Comparison of ENCODE assay signal across 29 mouse cellular contexts in genomic region chr9:60434093-60434492, GRCm38 (mm10).
DNase-seq lines count a peak whose midpoint lies in the region; ATAC-seq lines count a peak whose summit lies in the region.
"Had no signal": no experiment of that assay in that cellular context is flagged by ENCODE, and none has a peak within 500 bp of the region (broad histone marks: within the 10 kb centered on the region; RNA-seq: fewer than 3 reads in every experiment).

No protein-coding gene starts in this region.

- WGBS in midbrain, embryonic 14.5 days, result 25% methylated on average over 2 of the region's 2 CpGs
- 34% methylated on average over 2 of the region's 2 CpGs for WGBS in midbrain, embryonic 13.5 days

- peak; percentile 31 for DNase-seq in midbrain, embryonic 14.5 days
- DNase-seq in ES-CJ7 (ENCODE audit: low read depth, low spot score), result peak; percentile 41
- DNase-seq in ZHBTc4 (ENCODE audit: low read depth, low spot score), result peak; percentile 67
- no peak for DNase-seq in gastrocnemius, adult 18-20 months (ENCODE audit: low spot score)
- DNase-seq in lung, postnatal 10 days, result no peak
- DNase-seq: adrenal gland, adult 8-10 months; adrenal gland, postnatal 25 days; B cell, adult 2 months; cerebellum, adult 18-20 months; cerebellum, adult 9-10 months; cerebellum, postnatal 14 days; gastrocnemius, postnatal 10 days; gastrocnemius, postnatal 36 days; heart, adult 2 months; heart, postnatal 14 days; heart, postnatal 4 days had no signal

- H3K9ac ChIP-seq in midbrain, embryonic 14.5 days (replicated peaks; ENCODE audit: low read length), result no peak overlapping the region
- no peak overlapping the region for H3K9ac ChIP-seq in midbrain, embryonic 13.5 days (replicated peaks)
- H3K9ac ChIP-seq: forebrain, embryonic 15.5 days; heart, embryonic 13.5 days; hindbrain, embryonic 14.5 days had no signal

- 0 out of 2 replicates have a peak, but pooled peaks cover 3% of the 10 kb centered on the region for H3K4me1 ChIP-seq in midbrain, embryonic 14.5 days (ENCODE audit: control insufficient read depth, insufficient read depth, low read length)
- H3K4me1 ChIP-seq in midbrain, embryonic 13.5 days (replicated peaks), result peaks cover 19% of the 10 kb centered on the region
- H3K4me1 ChIP-seq: heart, embryonic 13.5 days had no signal

- H3K27ac ChIP-seq in midbrain, embryonic 14.5 days (replicated peaks; ENCODE audit: low read depth, low read length), result no peak overlapping the region
- no peak overlapping the region for H3K27ac ChIP-seq in midbrain, embryonic 13.5 days
- H3K27ac ChIP-seq: forebrain, embryonic 10.5 days; forebrain, embryonic 15.5 days; heart, adult 2 months; heart, embryonic 10.5 days; heart, embryonic 13.5 days; hindbrain, embryonic 14.5 days; hindbrain, postnatal 0 days had no signal

- no peaks in the 10 kb centered on the region for H3K9me3 ChIP-seq in midbrain, embryonic 14.5 days (ENCODE audit: control insufficient read depth, low read length)
- H3K9me3 ChIP-seq in midbrain, embryonic 13.5 days, result no peaks in the 10 kb centered on the region
- H3K9me3 ChIP-seq: forebrain, embryonic 10.5 days; forebrain, embryonic 15.5 days; G1E; heart, embryonic 10.5 days; heart, embryonic 13.5 days had no signal

- H3K36me3 ChIP-seq in midbrain, embryonic 14.5 days (ENCODE audit: control insufficient read depth, insufficient read depth, low read length), result no peaks in the 10 kb centered on the region
- H3K36me3 ChIP-seq in midbrain, embryonic 13.5 days, result no peaks in the 10 kb centered on the region
- H3K36me3 ChIP-seq: forebrain, embryonic 10.5 days; forebrain, embryonic 15.5 days; G1E; heart, embryonic 10.5 days; heart, embryonic 13.5 days had no signal

- H3K4me2 ChIP-seq in midbrain, embryonic 14.5 days (ENCODE audit: low read length), result no peak overlapping the region
- no peak overlapping the region for H3K4me2 ChIP-seq in midbrain, embryonic 13.5 days (replicated peaks)
- H3K4me2 ChIP-seq: forebrain, embryonic 15.5 days; heart, embryonic 13.5 days; hindbrain, embryonic 14.5 days had no signal

- no peak overlapping the region for H3K4me3 ChIP-seq in midbrain, embryonic 14.5 days (replicated peaks; ENCODE audit: low read depth, low read length)
- H3K4me3 ChIP-seq in midbrain, embryonic 13.5 days (replicated peaks), result no peak overlapping the region
- H3K4me3 ChIP-seq: forebrain, embryonic 10.5 days; forebrain, embryonic 15.5 days; heart, adult 2 months; heart, embryonic 10.5 days; heart, embryonic 13.5 days had no signal

- H3K27me3 ChIP-seq in midbrain, embryonic 14.5 days (ENCODE audit: control insufficient read depth, insufficient read depth, low read length), result no peaks in the 10 kb centered on the region
- H3K27me3 ChIP-seq in midbrain, embryonic 13.5 days, result no peaks in the 10 kb centered on the region
- H3K27me3 ChIP-seq: CH12.LX; forebrain, embryonic 15.5 days; heart, embryonic 13.5 days; Patski had no signal

- ATAC-seq in midbrain, embryonic 14.5 days (ENCODE audit: low FRiP score, low TSS enrichment), result no peak
- ATAC-seq in midbrain, embryonic 13.5 days, result no peak
- ATAC-seq: activated CD4-positive, CD25-positive, alpha-beta regulatory T cell, adult 4 months; forebrain, embryonic 15.5 days; hindbrain, postnatal 0 days; inflammation-experienced regulatory T-cells, adult 6 months; intestine, embryonic 16.5 days; Patski had no signal

Comparison
In these comparisons a context has a peak if more than half of its experiments do, and no peak if none do; other contexts are left out.
1. DNase-seq: peak in midbrain, embryonic 14.5 days (single experiment), ES-CJ7 (single experiment) and ZHBTc4 (single experiment); none in gastrocnemius, adult 18-20 months (single experiment) and lung, postnatal 10 days (single experiment).